Mouse (Mus musculus) CD4-positive helper T cell, adult 2 months (primary cell): ENCODE measurements around the gene Cd300c.
"Not testable (repeated sequence)": the region's sequence is repeated elsewhere in the genome, so short reads cannot be mapped to it uniquely, and the experiment has no call there.

Experiments
- DNase-seq: peaks from one replicate; pipeline ENCODE4 v3.0.0-alpha.2; 2012; ENCODE audit warnings: low read depth, missing footprints, low spot score

Cd300c gene

DNA sequence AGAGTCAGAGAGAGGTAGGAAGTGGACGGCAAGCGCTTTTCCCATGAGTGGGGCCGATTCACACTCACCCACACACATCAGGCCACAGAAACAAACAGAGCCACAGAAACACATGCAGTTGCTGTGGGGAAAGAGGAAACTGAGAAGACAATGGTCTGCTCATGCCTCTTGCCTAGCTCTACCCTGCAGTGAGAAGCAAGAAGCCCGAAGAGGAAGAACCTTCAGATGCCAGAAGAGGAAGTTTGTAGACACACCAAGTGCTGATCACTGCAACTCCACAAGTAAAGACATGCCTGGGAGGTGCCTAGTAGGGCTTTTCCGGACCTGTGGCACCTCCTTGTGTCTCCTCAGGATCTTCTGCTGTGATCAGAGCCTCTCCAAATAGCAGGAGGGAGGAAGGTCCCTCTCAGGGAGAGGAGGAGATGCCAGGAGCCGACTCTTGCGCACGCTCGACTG, at the start of gene Cd300c:
TSS of gene Cd300c (minus strand) at position 406 of the 456 bp plus-strand sequence.
- DNase-seq: no peak

DNA sequence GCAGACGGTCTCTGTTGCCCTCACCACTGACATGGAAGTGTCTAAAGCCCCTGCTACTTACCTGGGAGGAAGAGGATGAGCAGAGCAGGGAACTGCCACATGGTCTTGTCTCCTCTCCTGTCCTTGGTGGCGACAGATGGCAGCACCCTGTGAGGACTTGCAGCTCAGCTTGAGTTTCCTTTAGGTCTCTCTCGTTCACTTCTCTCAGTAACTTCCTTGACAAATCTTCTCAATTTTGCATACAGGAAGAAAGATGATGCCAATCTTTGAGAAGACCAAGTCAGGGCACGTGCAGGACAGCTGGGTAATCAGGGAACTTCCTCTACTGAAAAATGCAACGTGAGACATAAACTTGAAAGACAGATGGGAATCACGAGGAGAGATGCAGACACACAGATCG, 47.1 kb upstream of the Cd300c start, which contains the start of gene Cd300ld2:
TSS of gene Cd300ld2 (minus strand) at position 101 of the 400 bp plus-strand sequence.
- not testable (repeated sequence) for DNase-seq

DNA sequence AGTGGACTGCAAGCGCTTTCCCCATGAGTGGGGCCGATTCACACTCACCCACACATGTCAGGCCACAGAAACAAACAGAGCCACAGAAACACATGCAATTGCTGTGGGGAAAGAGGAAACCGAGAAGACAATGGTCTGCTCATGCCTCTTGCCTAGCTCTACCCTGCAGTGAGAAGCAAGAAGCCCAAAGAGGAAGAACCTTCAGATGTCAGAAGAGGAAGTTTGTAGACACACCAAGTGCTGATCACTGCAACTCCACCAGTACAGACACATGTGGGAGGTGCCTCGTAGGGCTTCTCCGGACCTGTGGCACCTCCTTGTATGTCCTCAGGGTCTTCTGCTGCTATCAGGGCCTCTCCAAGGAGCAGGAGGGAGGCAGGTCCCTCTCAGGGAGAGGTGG, 35.1 kb upstream of the Cd300c start:
- DNase-seq: no peak

DNA sequence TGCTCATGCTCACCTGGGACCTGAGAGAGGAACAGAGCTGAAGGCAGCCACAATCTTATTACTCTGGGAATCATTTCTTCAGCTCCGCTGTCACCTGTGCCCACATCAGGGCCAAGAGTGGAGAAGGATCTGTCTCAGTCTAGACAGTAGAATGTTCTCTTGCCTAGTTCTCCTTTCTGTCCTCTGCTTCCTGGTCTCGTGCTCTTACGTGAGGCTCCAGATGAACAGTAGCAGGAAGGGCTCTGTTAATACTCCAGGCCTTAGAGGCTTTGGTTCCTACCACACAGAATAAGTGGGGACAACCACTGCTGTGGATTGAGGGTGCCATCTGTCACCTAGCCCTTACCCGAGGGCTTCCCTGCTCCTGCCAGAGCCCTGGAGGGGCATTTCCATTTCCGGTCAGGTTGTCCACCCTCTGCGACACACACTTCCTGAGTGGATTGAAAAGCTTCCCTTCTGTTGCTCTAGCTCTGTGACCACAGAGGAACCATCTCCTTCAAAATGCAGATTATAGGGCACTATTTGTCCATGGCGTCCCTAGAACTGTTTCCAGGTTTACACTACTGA, 32.6 kb upstream of the Cd300c start, which contains the start of gene Cd300c2:
TSS of gene Cd300c2 (minus strand) at position 407 of the 567 bp plus-strand sequence.
- no peak for DNase-seq

DNA sequence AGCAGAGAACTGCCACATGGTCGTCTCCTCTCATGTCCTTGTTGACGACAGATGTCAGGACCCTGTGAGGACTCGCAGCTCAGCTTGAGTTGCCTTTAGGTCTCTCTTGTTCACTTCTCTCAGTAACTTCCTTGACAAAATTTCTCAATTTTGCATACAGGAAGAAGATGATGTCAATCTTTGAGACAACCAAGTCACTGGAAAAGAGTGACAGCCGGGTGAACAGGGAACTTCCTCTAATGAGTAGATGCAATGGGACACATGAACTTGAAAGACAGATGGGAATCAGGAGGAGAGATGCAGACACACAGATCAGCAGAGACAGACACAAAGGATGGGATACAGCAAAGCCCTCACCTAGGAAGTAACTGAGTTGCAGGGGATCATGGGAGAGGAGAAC, 20.8 kb upstream of the Cd300c start, which contains the start of gene Cd300ld:
TSS of gene Cd300ld (minus strand) at position 130 of the 400 bp plus-strand sequence.
- no peak for DNase-seq

DNA sequence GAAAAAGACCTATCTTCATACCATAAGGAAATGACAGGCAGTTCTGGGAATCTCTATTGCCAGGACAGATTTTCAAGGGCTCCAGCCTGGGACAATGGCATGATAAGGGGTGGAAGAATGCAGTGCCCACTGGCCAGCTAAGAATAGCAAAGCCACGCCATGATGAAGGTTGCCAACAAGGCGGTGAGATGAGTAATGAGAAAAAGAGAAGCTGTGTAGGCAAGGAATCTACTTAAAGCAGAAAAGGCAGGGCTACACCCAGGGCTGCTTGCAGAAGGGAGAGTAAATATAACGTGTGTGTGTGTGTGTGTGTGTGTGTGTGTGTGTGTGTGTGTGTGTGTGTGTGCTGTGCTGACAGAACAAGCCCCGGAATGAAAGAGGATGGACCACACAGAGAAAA, 12.9 kb upstream of the Cd300c start:
- no peak for DNase-seq

DNA sequence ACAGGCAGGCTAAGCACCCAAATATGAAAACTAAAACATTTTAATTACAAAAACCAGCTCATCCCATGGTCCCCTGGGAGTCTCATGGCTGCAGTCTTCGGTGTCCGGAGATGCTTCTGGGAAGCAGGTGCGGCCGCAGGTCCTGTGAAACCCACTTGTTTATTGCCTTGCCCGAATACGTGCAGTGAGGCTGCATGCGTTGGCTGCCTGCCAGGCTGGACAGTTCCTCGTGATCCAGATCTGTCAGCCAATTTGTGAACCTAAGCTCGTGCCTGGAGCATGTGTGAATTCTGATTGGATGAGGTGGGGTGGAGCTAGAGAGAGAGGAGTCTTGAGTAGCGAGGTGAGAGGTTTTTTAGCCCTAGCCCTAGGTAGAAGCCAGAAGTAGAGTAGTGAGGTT, 3.8 kb upstream of the Cd300c start:
- no peak for DNase-seq

DNA sequence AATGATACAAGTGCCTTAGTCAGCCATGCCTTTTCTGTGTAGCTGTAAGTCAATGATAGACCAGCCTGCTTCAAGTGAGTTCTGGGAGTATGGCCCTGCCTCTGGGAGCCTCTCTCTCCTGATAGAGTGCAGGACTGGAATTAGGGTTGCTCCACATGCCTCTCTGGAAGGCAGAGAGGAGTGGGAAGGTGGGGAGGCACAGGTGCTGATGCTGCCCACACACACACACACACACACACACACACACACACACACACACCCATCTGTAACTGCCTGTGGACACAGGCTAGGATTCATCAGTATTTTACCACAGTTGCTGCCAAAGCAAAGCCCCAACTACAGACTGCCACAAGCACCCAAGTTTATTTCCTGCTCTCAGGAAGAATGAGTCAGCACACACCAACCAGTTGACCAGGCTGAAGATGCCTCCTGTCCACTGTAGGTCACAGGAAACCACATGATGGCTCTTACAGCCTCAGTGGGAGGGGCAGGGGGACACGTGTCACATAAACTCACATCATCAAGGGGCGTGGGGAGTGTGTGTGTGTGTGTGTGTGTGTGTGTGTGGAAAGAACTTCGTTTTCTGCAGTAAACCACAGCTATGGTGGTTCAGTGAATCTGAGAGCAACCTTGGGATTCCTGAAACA, 3.7 kb downstream of the Cd300c start:
- DNase-seq: no peak

DNA sequence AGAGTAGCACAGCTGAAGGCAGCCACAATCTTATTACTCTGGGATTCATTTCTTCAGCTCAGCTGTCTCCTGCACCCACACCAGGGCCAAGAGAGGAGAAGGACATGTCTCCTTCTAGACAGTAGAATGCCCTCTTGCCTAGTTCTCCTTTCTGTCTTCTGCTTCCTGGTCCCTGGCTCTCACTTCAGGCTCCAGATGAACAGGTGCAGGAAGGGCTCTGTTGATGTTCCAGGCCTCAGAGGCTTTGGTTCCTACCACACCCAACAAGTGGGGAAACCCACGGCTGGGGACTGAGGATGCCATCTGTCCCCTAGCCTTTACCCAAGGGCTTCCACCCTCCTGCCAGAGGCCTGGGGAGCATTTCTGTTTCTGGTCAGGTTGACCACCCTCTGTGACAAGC, 8.6 kb downstream of the Cd300c start:
- no peak for DNase-seq

DNA sequence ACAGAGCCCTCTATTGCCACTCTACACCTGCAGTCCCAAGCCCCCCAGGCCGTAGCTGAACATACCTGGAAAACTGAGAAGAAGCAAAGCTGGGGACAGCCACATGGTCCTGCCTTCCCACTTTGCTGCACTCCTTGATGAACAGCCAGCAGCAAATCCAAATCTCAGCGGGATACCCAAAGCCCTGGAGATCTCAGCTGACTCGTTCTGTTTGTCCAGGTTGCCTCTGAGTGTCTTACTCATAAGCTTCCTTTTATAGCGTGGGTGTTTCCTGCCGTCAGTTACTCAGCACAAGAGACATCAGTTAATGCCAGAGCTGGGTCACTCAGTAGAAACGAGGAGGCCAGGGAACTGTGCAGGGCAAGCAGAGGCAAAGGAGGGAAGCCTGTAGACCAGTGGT, 34.8 kb downstream of the Cd300c start, which contains the start of gene Cd300lb:
TSS of gene Cd300lb (minus strand) at position 243 of the 400 bp plus-strand sequence.
- peak; percentile 13 for DNase-seq

DNA sequence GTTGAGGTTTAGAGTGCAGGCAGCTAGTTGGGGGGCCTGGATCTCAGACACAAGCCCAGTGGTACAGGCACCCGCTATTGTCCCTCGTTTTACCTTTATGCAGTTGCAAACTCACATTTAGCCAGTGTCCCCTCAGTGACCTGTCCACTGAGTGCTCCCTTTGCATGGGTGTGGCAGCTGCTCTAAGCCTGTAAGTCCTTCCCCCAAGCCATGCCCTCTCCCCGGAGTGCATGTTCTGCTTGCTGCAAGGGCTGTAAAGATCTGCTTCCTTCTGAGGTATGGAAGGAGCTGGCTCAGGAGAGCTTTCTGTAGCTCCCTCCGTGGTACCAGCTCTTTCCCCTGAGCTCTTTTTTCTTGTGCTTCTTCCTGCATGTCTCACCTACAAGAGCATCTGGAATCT, 35.4 kb downstream of the Cd300c start:
- DNase-seq: no peak

DNA sequence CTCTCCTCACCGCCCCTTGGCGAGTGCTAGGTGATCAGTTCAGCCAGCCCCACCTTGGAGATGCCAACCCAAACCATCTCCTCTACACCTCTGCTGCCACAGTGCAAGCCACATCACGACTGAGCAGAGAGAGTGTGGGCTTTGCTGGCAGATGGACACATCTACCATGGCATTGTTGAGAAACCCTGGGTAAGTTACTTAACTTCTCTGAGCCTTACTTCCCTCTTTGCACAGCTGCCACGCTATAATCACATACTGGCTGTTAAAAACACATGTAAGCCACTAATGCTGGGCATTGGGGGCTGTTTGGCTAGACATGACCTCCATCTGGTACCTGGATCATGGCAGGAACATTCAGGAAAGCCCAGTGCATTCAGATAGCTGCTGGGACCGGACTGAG, 37.9 kb downstream of the Cd300c start:
- DNase-seq: no peak

DNA sequence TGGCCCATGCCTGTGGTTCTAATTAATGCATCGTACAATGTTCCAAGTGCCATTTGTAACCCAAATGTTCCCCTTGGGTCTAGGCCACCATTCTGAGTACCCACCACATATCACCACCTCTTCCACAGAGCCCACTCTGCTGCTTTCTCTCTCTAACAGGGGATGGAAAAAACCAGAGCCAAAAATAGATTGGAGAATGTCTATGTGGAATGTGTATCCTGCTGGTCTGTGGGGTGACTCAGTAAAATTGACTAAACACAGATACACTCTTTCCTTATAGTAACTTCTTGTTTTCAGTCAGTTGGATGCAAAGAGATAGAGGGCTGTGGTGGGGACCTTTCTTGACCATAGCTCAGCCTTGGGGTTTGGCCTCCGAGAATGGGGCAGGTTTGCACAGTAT, 39.4 kb downstream of the Cd300c start:
- no peak for DNase-seq

DNA sequence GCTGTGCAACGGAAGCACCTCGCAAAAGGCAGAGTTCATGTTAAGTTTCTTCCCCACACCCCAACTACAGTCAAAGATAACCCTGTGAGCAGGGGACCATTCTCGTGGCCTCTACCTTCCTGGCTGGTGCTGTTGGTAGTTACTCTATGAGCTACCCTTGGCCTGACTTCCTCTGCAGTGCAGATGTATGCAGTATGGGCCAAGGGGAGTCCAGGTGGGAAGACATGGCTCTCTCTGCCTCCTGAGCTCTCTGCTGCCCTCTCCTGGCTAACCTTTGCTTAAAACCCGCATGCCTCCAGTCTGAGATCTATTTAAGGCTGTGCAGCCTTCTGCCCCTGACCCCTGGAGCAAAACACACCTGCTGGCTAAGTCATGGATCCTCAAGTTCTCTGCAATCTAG, 45.0 kb downstream of the Cd300c start:
- DNase-seq: peak; percentile 33

DNA sequence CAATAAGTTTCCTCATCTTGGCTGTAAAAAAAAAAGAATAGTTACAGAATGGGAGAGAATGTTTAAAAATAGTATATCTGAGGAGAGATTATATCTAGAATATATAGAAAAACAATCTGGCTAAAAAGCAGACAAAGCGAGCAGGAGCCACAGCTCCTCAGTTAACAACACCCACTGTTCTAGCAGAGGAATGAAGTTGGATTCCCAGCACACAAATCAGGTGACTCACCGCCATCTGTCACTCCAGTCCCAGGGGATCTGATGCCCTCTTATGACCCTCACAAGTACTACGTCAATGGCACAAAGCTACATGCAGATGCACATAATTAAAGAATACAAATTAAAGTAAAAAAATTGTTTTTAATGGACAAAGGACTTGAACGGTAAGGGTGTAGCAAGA, 46.5 kb downstream of the Cd300c start:
- no peak for DNase-seq

DNA sequence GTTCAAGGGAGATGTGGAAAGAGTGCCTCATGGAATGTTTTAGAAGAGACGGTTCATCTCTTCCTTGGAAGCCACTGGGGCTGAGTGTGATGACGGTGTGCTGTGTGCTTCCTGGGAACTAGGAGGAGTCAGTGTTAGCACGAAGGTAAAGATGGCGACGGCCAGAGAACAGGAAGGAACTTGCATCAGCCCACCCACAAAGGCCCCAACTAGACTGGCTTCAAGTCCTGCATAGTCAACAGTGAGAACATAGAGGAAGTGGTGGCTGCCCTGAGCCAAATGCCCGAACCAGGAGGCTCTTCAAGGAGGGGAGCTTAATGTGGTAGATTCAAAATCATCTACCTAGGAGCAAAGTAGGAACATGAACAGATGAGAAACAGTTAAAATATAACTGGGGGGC, 51.8 kb downstream of the Cd300c start:
- no peak for DNase-seq

DNA sequence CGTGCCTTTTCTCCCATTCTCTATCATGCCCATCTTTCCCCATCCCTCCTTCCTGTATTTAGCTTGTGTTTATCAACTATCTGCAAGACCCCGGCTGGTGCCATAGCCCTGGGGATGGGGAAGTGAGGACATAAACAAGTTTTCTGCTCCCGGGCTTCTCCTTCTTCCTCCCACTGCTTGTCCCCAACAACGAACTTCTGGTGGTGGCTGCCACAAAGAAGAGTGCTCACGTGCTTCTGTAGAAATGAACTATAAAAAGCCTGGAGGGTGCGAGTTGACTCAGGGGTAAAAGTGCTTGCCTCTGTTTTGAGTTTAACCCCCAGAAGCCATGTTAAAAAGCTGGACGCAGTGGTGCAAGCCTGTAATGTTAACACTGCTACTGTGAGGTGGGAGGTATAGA, 54.0 kb downstream of the Cd300c start:
- DNase-seq: no peak

DNA sequence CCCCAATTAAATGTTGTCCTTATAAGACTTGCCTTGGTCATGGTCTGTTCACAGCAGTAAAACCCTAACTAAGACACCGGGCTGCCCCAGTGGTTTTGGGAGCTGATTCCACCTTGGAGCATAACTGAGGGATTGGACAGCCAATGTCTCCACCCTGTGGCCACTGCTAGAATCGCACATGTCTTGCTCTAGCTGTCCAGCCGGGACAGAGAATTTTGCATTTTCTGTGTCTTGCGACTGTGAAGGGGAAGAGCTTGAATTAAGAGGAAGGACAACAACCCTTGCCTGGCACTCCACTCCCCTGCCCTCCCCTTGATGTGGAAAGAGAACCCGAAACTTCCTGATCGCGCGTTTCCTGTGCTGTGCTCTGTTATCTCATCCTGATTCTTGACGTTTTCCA, 56.1 kb downstream of the Cd300c start:
- peak; percentile 38 for DNase-seq

DNA sequence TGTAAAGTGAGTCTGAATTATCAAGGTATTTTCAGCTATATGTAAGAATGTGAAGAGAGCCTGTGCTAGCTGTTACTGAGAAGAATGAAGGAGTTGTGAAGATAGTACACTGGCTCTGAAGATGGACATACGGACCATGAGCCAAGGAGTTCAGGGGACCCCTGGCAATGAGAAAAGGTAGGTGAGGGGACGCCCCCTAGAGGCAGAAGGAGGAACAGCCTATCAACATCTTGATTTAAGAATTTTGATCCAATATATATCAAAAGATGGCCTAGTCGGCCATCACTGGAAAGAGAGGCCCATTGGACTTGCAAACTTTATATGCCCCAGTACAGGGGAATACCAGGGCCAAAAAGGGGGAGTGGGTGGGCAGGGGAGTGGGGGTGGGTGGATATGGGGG, 59.4 kb downstream of the Cd300c start:
- DNase-seq: not testable (repeated sequence)

DNA sequence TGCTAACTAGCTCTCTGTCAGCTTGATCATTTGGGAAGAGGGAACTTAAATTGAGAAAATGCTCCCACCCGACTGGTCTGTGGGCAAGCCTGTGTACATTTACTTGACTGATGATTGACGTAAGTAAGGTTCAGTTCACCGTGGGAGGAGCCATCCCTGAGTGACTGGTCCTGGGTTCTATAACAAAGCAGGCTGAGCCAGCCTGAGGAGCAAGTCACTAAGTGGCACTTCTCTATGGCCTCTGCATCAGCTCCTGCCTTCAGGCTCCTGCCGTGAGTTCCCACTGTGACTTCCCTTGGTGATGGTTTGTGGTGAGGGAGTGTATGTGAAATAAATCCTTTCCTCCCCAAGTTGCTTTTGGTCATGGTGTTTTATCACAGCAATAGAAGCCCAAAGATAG, 60.9 kb downstream of the Cd300c start:
- DNase-seq: no peak

DNA sequence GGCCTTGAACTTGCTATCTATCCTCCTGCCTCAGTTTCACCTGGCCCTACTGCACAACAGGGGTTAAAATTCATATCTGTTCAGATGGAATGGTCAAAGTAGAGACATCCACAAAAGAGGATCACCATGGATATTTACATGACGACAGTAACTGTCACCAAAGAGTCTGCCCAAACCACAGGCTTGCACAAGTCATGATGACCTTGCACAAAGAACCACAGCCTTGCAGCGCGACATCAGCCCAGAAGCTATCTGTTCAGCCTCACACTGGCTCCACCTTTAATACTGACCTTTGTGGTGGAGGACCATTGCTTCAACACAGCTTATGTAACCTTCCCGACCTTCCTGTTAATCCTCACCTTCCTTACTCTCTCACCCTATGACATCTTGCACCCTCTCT, 61.4 kb downstream of the Cd300c start:
- DNase-seq: no peak
